1 mouse cellular context compared by ENCODE assay signal in the genomic region with DNA sequence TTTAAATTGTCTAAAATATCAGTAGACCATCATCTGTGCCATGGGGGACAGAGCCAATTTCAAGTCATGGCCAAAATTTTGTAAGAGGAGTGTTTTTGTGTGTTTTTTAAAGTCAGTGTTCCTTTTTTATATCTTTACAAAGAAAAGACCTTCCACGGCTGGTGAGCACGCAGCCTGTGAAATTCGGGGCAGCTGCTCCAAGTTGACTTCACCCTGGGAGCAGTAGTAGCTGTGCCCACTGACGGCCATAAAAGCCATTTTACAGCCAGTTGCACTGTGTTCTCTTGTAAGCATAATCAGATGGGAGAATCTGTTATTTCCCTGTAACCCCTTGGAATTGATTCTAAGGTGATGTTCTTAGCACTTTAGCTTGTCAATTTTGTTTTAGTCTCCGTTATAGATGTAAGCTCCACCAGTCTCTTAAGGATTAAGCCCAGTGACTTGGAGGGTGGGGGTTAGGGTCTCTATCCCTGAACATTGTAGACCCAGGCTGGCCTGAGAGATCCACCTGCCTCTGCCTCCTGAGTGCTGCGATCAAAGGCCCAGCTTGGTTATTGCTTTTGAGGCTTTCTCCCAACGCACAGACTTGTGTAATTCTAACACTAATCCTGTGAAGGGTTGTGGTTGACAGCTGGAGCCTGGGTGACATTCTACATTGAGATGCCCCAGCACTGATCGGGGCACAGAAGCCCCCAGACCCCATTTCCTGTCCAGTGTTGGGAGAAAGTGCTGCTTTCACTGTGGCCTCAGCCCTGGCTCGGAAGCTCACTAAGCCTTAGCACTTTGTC.
TF ChIP-seq lines count a peak whose summit lies in the region.

No protein-coding gene starts in this region.

TF ChIP-seq in CH12.LX, 34 proteins besides CTCF, POLR2A, EP300 and RAD21 (continued from another document):
- TF ChIP-seq MYC (IDR thresholded peaks at IDR 0.05; ENCODE audit: low read depth, low read length) (no peak), USF2 (conservative IDR thresholded peaks at IDR 0.05; ENCODE audit: low read depth, low read length) (no peak), MEF2A (IDR thresholded peaks at IDR 0.05; ENCODE audit: borderline replicate concordance, low read depth, low read length) (no peak), MXI1 (IDR thresholded peaks at IDR 0.05; ENCODE audit: low read depth, low read length) (0 out of 2 replicates have a peak, but pooled peaks have one; percentile 39), JUN (IDR thresholded peaks at IDR 0.05; ENCODE audit: insufficient read depth, low read depth, low read length) (no peak), ETS1 (conservative IDR thresholded peaks at IDR 0.05; ENCODE audit: low read depth, low read length) (no peak), CHD1 (IDR thresholded peaks at IDR 0.05; ENCODE audit: low read depth, low read length) (peak; percentile 52; the same call in 1 of the 2 replicates), HCFC1 (IDR thresholded peaks at IDR 0.05; ENCODE audit: low read depth, low read length) (no peak), SIN3A (IDR thresholded peaks at IDR 0.05; ENCODE audit: low read length) (peak; percentile 50; the same call in 1 of the 2 replicates), ZNF384 (IDR thresholded peaks at IDR 0.05; ENCODE audit: low read depth, low read length) (no peak)
TF ChIP-seq in CH12.LX: peak in this region for 3.
